9 mouse cellular contexts compared by ENCODE assay signal in genomic region chr9:15525246-15525645, GRCm38 (mm10). TPM values are rescaled to one million over a fixed set of nuclear protein-coding genes. Genes with fewer than 3 reads are reported as not detected.
DNase-seq lines count a peak whose midpoint lies in the region; TF ChIP-seq lines count a peak whose summit lies in the region.
"Had no signal": no experiment of that assay in that cellular context is flagged by ENCODE, and none has a peak within 500 bp of the region (broad histone marks: within the 10 kb centered on the region; RNA-seq: fewer than 3 reads in every experiment).

No protein-coding gene starts in this region.

- no peaks in the 10 kb centered on the region for H3K27me3 ChIP-seq in spleen, adult 2 months (ENCODE audit: control insufficient read depth, insufficient read depth, low read length)
- H3K27me3 ChIP-seq: forebrain, embryonic 12.5 days had no signal

- no peak overlapping the region for H3K4me3 ChIP-seq in spleen, adult 2 months (ENCODE audit: extremely low read depth, insufficient read depth, insufficient read length)
- H3K4me3 ChIP-seq in lung, adult 2 months (replicated peaks; ENCODE audit: extremely low read depth, low read depth, low read length), result peak overlapping the region; percentile 24
- H3K4me3 ChIP-seq: forebrain, embryonic 12.5 days had no signal

- no peak for TF ChIP-seq CTCF in spleen, adult 2 months (IDR thresholded peaks at IDR 0.05; ENCODE audit: extremely low read depth, insufficient read depth, insufficient read length, insufficient replicate concordance)
- no peak for TF ChIP-seq CTCF in lung, adult 2 months (IDR thresholded peaks at IDR 0.05; ENCODE audit: insufficient read depth, low read length)

- DNase-seq in spleen, adult 2 months (ENCODE audit: low read depth in 1 of 2, low spot score in 2 of 2), result no peak
- DNase-seq in spleen, postnatal 4 days (ENCODE audit: low spot score in 2 of 2), result no peak
- peak; percentile 35 for DNase-seq in kidney, adult 18-20 months
- DNase-seq in lung, adult 2 months, result peak; percentile 49
- DNase-seq in right cerebral cortex, adult 18-20 months, result no peak
- no peak for DNase-seq in ovary, postnatal 14 days (ENCODE audit: low spot score)
- no peak for DNase-seq in thymus, postnatal 36 days
- DNase-seq: gastrocnemius, postnatal 25 days had no signal

- WGBS in spleen, adult 2 months, result 82% methylated on average over 8 of the region's 8 CpGs
- 26% methylated on average over 8 of the region's 8 CpGs for WGBS in lung, adult 2 months

- no peaks in the 10 kb centered on the region for H3K36me3 ChIP-seq in spleen, adult 2 months (ENCODE audit: control insufficient read depth, insufficient read depth, low read length)
- H3K36me3 ChIP-seq: forebrain, embryonic 12.5 days had no signal

- no peaks in the 10 kb centered on the region for H3K4me1 ChIP-seq in spleen, adult 2 months (ENCODE audit: control insufficient read depth, insufficient read depth, insufficient read length)
- H3K4me1 ChIP-seq in lung, adult 2 months (ENCODE audit: control insufficient read depth, insufficient read depth, low read length), result peaks cover 44% of the 10 kb centered on the region

- peak overlapping the region; percentile 31; the same call in 1 of the 2 replicates for H3K27ac ChIP-seq in spleen, adult 2 months (ENCODE audit: insufficient read depth, low read length)
- H3K27ac ChIP-seq: forebrain, embryonic 12.5 days had no signal

- no peak for TF ChIP-seq POLR2A in spleen, adult 2 months (IDR thresholded peaks at IDR 0.05; ENCODE audit: low read depth, low read length)
- TF ChIP-seq POLR2A in lung, adult 2 months (IDR thresholded peaks at IDR 0.05; ENCODE audit: borderline replicate concordance, extremely low read depth, low read depth, low read length), result no peak

RNA-seq across cellular contexts. Expression of gene Smco4, which starts 32.0 kb away (rescaled TPM):
- 7.0 and 8.0 TPM in 2 replicates for polyA plus RNA-seq in spleen, adult 2 months (2012; rRNA removed)
- polyA plus RNA-seq in lung, adult 2 months (2012; rRNA removed), result 22.0 and 27.1 TPM in 2 replicates

Comparison
In these comparisons a context has a peak if more than half of its experiments do, and no peak if none do; other contexts are left out.
1. DNase-seq: peak in kidney, adult 18-20 months (single experiment) and lung, adult 2 months (single experiment); none in spleen, adult 2 months (0 of 2), spleen, postnatal 4 days (0 of 2), right cerebral cortex, adult 18-20 months (single experiment), ovary, postnatal 14 days (single experiment) and thymus, postnatal 36 days (0 of 2).